8 mouse cellular contexts compared by ENCODE assay signal in the genomic region with DNA sequence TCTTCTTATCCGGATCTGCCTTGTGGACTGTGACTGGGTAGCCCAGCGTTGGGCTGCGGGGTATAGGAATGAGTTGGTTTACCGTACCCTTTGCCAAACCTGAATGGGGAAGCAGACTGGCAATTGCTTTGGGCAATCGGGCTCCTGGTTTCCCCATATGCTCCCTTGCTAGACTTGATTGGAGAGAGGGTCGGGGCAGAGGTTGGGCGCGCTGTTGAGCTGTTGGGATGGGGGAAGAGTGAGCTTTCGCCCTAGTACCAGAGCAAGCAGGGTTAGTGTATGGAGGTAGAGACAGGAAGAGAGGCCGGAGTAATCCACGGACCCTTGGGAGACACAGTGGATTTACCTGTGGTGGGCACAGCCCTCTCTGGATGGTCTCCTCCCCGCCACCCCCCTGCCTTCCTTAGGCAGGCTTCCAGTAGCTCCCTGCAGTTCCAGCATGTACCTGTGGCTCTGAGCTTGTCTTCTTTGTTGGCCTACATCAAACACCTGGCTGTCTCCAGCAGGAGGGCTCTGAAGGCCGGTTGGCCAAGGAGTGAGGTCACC. TPM values are rescaled to one million over a fixed set of nuclear protein-coding genes. Genes with fewer than 3 reads are reported as not detected.
DNase-seq lines count a peak whose midpoint lies in the region; ATAC-seq and TF ChIP-seq lines count a peak whose summit lies in the region.

No protein-coding gene starts in this region.

- H3K9ac ChIP-seq in forebrain, postnatal 0 days: peak overlapping the region; percentile 87
- H3K9ac ChIP-seq in limb, embryonic 14.5 days (ENCODE audit: low read depth, low read length, severe bottlenecking): peak overlapping the region; percentile 86

- WGBS in kidney, adult 2 months: 20% methylated on average over 13 of the region's 13 CpGs
- WGBS in forebrain, postnatal 0 days: 7% methylated on average over 13 of the region's 13 CpGs
- WGBS in limb, embryonic 14.5 days: 5% methylated on average over 12 of the region's 13 CpGs

- TF ChIP-seq CTCF in kidney, adult 2 months (conservative IDR thresholded peaks at IDR 0.05; ENCODE audit: insufficient read depth, insufficient read length, low read depth, low read length): no peak
- TF ChIP-seq CTCF in forebrain, postnatal 0 days (IDR thresholded peaks at IDR 0.05; ENCODE audit: low read depth): 0 out of 2 replicates have a peak, but pooled peaks have one; percentile 23

- H3K9me3 ChIP-seq in forebrain, postnatal 0 days (ENCODE audit: low read length): no peaks in the 10 kb centered on the region
- no peaks in the 10 kb centered on the region for H3K9me3 ChIP-seq in limb, embryonic 14.5 days (ENCODE audit: control insufficient read depth, low read length)

- no peak for ATAC-seq in forebrain, postnatal 0 days
- ATAC-seq in limb, embryonic 14.5 days (ENCODE audit: low FRiP score, low read depth): no peak
- peak; percentile 9 for ATAC-seq in monocyte, adult 5-6 weeks (replicated peaks; ENCODE audit: insufficient number of reproducible peaks, low FRiP score, low TSS enrichment, poor library complexity, severe bottlenecking)

- H3K4me1 ChIP-seq in kidney, adult 2 months (ENCODE audit: control insufficient read depth, insufficient read depth, low read length): peaks cover 9% of the 10 kb centered on the region; the same call in 1 of the 2 replicates
- peaks cover 14% of the 10 kb centered on the region; the same call in 1 of the 2 replicates for H3K4me1 ChIP-seq in forebrain, postnatal 0 days (ENCODE audit: insufficient read depth)
- H3K4me1 ChIP-seq in limb, embryonic 14.5 days (ENCODE audit: control insufficient read depth, insufficient read depth, low read length): peaks cover 10% of the 10 kb centered on the region

- DNase-seq in kidney, adult 2 months: peak; percentile 30
- DNase-seq in kidney, adult 9 months: no peak
- DNase-seq in cerebellum, adult 18-20 months: peak; percentile 65 to 67
- DNase-seq in forebrain, postnatal 0 days: no peak
- DNase-seq in limb, embryonic 14.5 days (ENCODE audit: low spot score): no peak
- DNase-seq in thymus, postnatal 25 days: no peak
- no peak for DNase-seq in ovary, adult 18-20 months (ENCODE audit: low spot score)

- H3K36me3 ChIP-seq in kidney, adult 2 months (ENCODE audit: control insufficient read depth, insufficient read depth, low read length): no peaks in the 10 kb centered on the region
- H3K36me3 ChIP-seq in forebrain, postnatal 0 days (ENCODE audit: insufficient read depth): no peaks in the 10 kb centered on the region
- H3K36me3 ChIP-seq in limb, embryonic 14.5 days (ENCODE audit: control insufficient read depth, insufficient read depth, low read length): no peaks in the 10 kb centered on the region

- H3K27ac ChIP-seq in kidney, adult 2 months (ENCODE audit: insufficient read depth, low read depth, low read length): peak overlapping the region; percentile 74
- peak overlapping the region; percentile 87 for H3K27ac ChIP-seq in forebrain, postnatal 0 days (ENCODE audit: low read depth, low read length)
- H3K27ac ChIP-seq in limb, embryonic 14.5 days (replicated peaks; ENCODE audit: low read depth, low read length): peak overlapping the region; percentile 88; the same call in 1 of the 2 replicates

- H3K4me2 ChIP-seq in forebrain, postnatal 0 days (ENCODE audit: low read depth): peak overlapping the region; percentile 96
- peak overlapping the region; percentile 64 for H3K4me2 ChIP-seq in limb, embryonic 14.5 days (replicated peaks; ENCODE audit: low read depth, low read length, severe bottlenecking)

- H3K27me3 ChIP-seq in kidney, adult 2 months (replicated peaks; ENCODE audit: control insufficient read depth, insufficient read depth, low read length): no peaks in the 10 kb centered on the region
- no peaks in the 10 kb centered on the region for H3K27me3 ChIP-seq in forebrain, postnatal 0 days (ENCODE audit: insufficient read depth, low read length)
- no peaks in the 10 kb centered on the region for H3K27me3 ChIP-seq in limb, embryonic 14.5 days (ENCODE audit: control insufficient read depth, insufficient read depth, low read length)

- H3K4me3 ChIP-seq in kidney, adult 2 months (ENCODE audit: insufficient read depth, low read depth, low read length): peak overlapping the region; percentile 84
- peak overlapping the region; percentile 78 for H3K4me3 ChIP-seq in forebrain, postnatal 0 days (ENCODE audit: low read depth, low read length)
- H3K4me3 ChIP-seq in limb, embryonic 14.5 days (replicated peaks; ENCODE audit: low read length): peak overlapping the region; percentile 68

- TF ChIP-seq POLR2A in kidney, adult 2 months (IDR thresholded peaks at IDR 0.05; ENCODE audit: low read depth, low read length): no peak
- TF ChIP-seq POLR2A in limb, embryonic 14.5 days (IDR thresholded peaks at IDR 0.05; ENCODE audit: borderline replicate concordance, extremely low read depth, insufficient read depth, insufficient read length): no peak

RNA-seq across cellular contexts. Expression of a gene that starts 1.3 kb away (rescaled TPM):
- 106 and 110 TPM in 2 replicates for polyA plus RNA-seq in kidney, adult 2 months (2012; rRNA removed)
- total RNA-seq in forebrain, postnatal 0 days (2014; rRNA removed): 94.1 and 118 TPM in 2 replicates
- 41.4 and 61.8 TPM in 2 replicates for polyA plus RNA-seq in forebrain, postnatal 0 days (2015; fragmentation: Nextera tagmentation; extraction: Ambion mirVana)
- 39.6 and 40.2 TPM in 2 replicates for polyA plus RNA-seq in limb, embryonic 14.5 days (2012; rRNA removed)
- 34.0 and 34.7 TPM in 2 replicates for polyA plus RNA-seq in limb, embryonic 14.5 days (2014; fragmentation: Nextera tagmentation; extraction: Ambion mirVana)
- total RNA-seq in monocyte, adult 5-6 weeks (2017): 334 to 497 TPM (median 494 TPM) in 3 replicates

RNA-seq across cellular contexts. Expression of a gene that starts 57.5 kb away (rescaled TPM):
- polyA plus RNA-seq in kidney, adult 2 months (2012; rRNA removed): not detected in 2 replicates
- total RNA-seq in forebrain, postnatal 0 days (2014; rRNA removed): not detected in 2 replicates
- not detected in 2 replicates for polyA plus RNA-seq in forebrain, postnatal 0 days (2015; fragmentation: Nextera tagmentation; extraction: Ambion mirVana)
- polyA plus RNA-seq in limb, embryonic 14.5 days (2012; rRNA removed): 0.22 and 0.34 TPM in 2 replicates
- polyA plus RNA-seq in limb, embryonic 14.5 days (2014; fragmentation: Nextera tagmentation; extraction: Ambion mirVana): 0.22 and 0.23 TPM in 2 replicates
- total RNA-seq in monocyte, adult 5-6 weeks (2017): 0.67 TPM in 1 of 3 replicates, not detected in the others

Comparison
In these comparisons a context has a peak if more than half of its experiments do, and no peak if none do; other contexts are left out.
1. DNase-seq: peak in kidney, adult 2 months (single experiment) and cerebellum, adult 18-20 months (2 of 2); none in kidney, adult 9 months (single experiment), forebrain, postnatal 0 days (single experiment), limb, embryonic 14.5 days (single experiment), thymus, postnatal 25 days (single experiment) and ovary, adult 18-20 months (single experiment).
2. Peak in every context shown above with its lines, with median percentiles within 50 percentile points of each other: H3K27ac ChIP-seq and H3K4me3 ChIP-seq.